Mouse (Mus musculus): ENCODE measurements around the gene Bpifb1.

DNA sequence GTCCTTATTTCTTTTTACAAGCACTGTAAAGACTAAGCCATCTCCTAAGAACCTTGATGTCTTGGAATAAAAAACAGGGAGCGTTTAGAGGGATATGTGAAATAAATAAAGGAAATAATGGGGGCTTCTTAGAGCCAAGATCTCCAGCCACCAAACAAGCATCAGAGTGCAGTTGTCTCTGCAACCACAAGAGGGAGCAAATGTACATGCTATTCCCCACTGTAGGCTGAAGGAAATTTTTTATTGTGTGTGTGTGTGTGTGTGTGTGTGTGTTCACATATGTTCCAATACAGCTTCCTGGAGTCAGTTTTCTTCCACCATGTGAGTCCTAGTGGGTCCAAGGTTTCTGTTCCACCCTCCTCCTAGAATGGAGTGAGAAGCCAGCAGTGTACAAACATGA lies 17.3 kb upstream of the Bpifb1 start:
- no peak for TF ChIP-seq NELFE (IDR thresholded peaks at IDR 0.05; ENCODE audit: low read depth, low read length)
- no peak for TF ChIP-seq POLR2A (IDR thresholded peaks at IDR 0.05; ENCODE audit: low read depth, low read length)
- TF ChIP-seq MAX (IDR thresholded peaks at IDR 0.05; ENCODE audit: low read length), result no peak
- no peak for TF ChIP-seq CHD2 (IDR thresholded peaks at IDR 0.05; ENCODE audit: low read length)
- peak; percentile 71 to 77 for TF ChIP-seq CTCF (conservative IDR thresholded peaks at IDR 0.05 in 1 of 2, IDR thresholded peaks at IDR 0.05 in 1 of 2; ENCODE audit: low read depth in 2 of 2, low read length in 2 of 2)

Measured in CH12.LX (cell line).